Mouse (Mus musculus) stomach, postnatal 0 days (tissue): ENCODE measurements around the gene C1qtnf7. TPM values are rescaled to one million over a fixed set of nuclear protein-coding genes. Genes with fewer than 3 reads are reported as not detected.

Source experiments
- ATAC-seq: fragments of 200-750 bp; cut with Nextera tagmentation; 2 replicates; pipeline ENCODE4 v1.8.0; 2017; ENCODE audit not compliant: low FRiP score, low TSS enrichment
- DNase-seq: peaks from one replicate; pipeline ENCODE4 v3.0.0-alpha.2; 2016; ENCODE audit warnings: low spot score
- H3K27ac ChIP-seq: fragments of 300-500 bp; sonication (generic); replicated peaks from 2 replicates; pipeline ENCODE4 v1.5.1; 2014; ENCODE audit warnings: mild to moderate bottlenecking, control low read depth
- H3K27me3 ChIP-seq: fragments of 300-500 bp; sonication (generic); 2 replicates; pipeline ENCODE4 v1.6.1; 2014; ENCODE audit warnings: low read length; ENCODE audit not compliant: control insufficient read depth, insufficient read depth
- H3K36me3 ChIP-seq: fragments of 300-500 bp; sonication (generic); 2 replicates; pipeline ENCODE4 v1.6.1; 2014; ENCODE audit warnings: low read length, mixed read lengths; ENCODE audit not compliant: control insufficient read depth, insufficient read depth
- H3K4me1 ChIP-seq: fragments of 300-500 bp; sonication (generic); replicated peaks from 2 replicates; pipeline ENCODE4 v1.6.1; 2014; ENCODE audit warnings: antibody characterized with exemption; ENCODE audit not compliant: control insufficient read depth, insufficient read depth
- H3K4me2 ChIP-seq: fragments of 300-500 bp; sonication (generic); replicated peaks from 2 replicates; pipeline ENCODE4 v1.6.1; 2014; ENCODE audit warnings: low read depth, mild to moderate bottlenecking, control low read depth, moderate library complexity
- H3K4me3 ChIP-seq: fragments of 300-500 bp; sonication (generic); 2 replicates; pipeline ENCODE4 v1.5.1; 2014; ENCODE audit warnings: low read depth, low read length, control low read depth
- H3K9ac ChIP-seq: fragments of 300-500 bp; sonication (generic); 2 replicates; pipeline ENCODE4 v1.6.1; 2014; ENCODE audit warnings: mild to moderate bottlenecking, low read length, control low read depth, mixed read lengths
- H3K9me3 ChIP-seq: fragments of 300-500 bp; sonication (generic); 2 replicates; pipeline ENCODE4 v1.6.1; 2016; ENCODE audit warnings: low read length; ENCODE audit not compliant: control insufficient read depth
- CTCF ChIP-seq: IDR thresholded peaks from 2 replicates; pipeline ENCODE4 v1.5.1; 2016; ENCODE audit warnings: antibody characterized with exemption, low read depth, mild to moderate bottlenecking, moderate library complexity
- EP300 ChIP-seq: optimal IDR thresholded peaks from 2 replicates; pipeline ENCODE3; 2016; ENCODE audit warnings: antibody characterized with exemption
- WGBS: fragments of 180-500 bp; shearing (Covaris S2); extraction: QIAGEN DNeasy Blood & Tissue Kit; methylation state at CpG from one replicate; pipeline ENCODE4 v1.1.7; 2014; 5-methylcytosine and 5-hydroxymethylcytosine counted together
- polyA plus RNA-seq: library from polyadenylated mRNA; unstranded; fragments of >200 nt; fragmentation: Nextera tagmentation; extraction: Ambion mirVana; gene quantifications from 2 replicates; pipeline ENCODE4 v1.2.1, GENCODE M21; 2015

Gene C1qtnf7
- polyA plus RNA-seq, 1 experiment from 2014 or later = 20.4 TPM

DNA sequence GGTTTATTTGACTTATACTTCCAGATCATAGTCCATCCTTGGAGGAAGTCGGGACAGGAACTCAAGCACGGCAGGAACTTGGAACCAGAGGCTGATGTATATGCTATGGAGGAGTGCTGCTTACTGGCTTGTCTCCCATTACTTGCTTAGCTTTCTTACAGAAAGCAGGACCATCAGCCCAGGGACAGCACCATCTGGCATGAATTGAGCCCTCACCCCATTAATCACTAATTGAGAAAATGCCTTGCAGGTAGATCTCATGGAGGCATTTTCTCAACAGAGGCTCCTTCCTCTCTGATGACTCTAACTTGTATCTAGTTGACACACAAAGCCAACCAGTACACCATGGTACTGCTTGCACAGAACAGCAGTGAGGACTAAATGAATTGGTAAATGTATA lies 34.6 kb upstream of the C1qtnf7 start:
- Histone ChIP-seq H3K4me3 (no peak overlapping the region), H3K9me3 (no peaks in the 10 kb centered on the region), H3K36me3 (no peaks in the 10 kb centered on the region), H3K9ac (no peak overlapping the region), H3K27me3 (no peaks in the 10 kb centered on the region), H3K4me1 (peaks cover 2% of the 10 kb centered on the region; the same call in 1 of the 2 replicates), H3K4me2 (no peak overlapping the region), H3K27ac (no peak overlapping the region)
- ATAC-seq (no peak), DNase-seq (no peak)
- WGBS = 52% methylated on average over 2 of the region's 2 CpGs
- TF ChIP-seq CTCF (no peak), EP300 (no peak)

DNA sequence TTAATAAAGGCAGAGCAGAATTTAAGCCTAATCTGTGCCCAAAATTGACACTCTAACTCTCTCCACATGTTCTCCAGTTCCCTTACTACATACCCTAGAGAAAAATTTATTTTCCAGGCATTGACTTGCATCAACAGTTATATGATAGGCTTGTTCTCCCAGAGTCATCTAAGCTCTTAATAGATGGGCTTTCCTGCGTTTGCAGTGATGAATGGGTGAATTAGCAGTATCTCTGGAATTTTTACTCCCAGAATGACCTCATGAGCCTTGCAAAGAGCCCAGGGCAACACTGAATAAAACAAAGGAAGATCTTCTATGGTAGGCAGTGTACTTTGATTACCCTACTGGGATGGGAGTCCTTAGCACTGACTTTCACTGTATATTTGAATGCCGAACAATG lies 33.5 kb upstream of the C1qtnf7 start:
- no peak for TF ChIP-seq EP300
- TF ChIP-seq CTCF = no peak
- Histone ChIP-seq H3K27ac (no peak overlapping the region), H3K9ac (no peak overlapping the region), H3K36me3 (no peaks in the 10 kb centered on the region), H3K4me3 (no peak overlapping the region), H3K4me2 (no peak overlapping the region), H3K9me3 (no peaks in the 10 kb centered on the region), H3K27me3 (no peaks in the 10 kb centered on the region), H3K4me1 (peaks cover 2% of the 10 kb centered on the region; the same call in 1 of the 2 replicates)
- 46% methylated on average over 2 of the region's 2 CpGs for WGBS
- DNase-seq = no peak
- no peak for ATAC-seq

DNA sequence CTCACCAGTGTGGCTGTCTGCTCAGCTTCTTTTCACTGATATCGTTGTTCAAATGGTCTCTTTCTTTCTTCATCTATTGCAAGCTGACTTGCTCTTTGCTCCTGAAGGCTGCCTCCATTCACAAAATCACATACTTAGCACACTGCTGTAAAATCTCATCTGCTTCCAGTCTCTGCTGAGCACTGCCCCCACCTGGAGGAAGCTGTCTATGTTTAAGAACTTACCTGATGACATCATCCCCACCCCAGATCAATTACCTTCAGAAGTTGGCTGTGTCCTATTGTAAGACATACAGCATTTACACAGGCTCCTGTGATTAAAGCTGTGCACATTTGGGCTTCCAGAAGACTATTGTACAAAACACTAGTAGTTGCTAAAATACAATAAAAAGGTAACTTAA lies 13.5 kb upstream of the C1qtnf7 start:
- no peaks in the 10 kb centered on the region for H3K27me3 ChIP-seq
- H3K36me3 ChIP-seq = no peaks in the 10 kb centered on the region
- H3K9ac ChIP-seq = no peak overlapping the region
- WGBS = 89% methylated on average over 1 of the region's 1 CpGs
- no peak overlapping the region for H3K4me2 ChIP-seq
- H3K27ac ChIP-seq = no peak overlapping the region
- no peak for ATAC-seq
- DNase-seq = no peak
- no peaks in the 10 kb centered on the region for H3K9me3 ChIP-seq
- no peaks in the 10 kb centered on the region for H3K4me1 ChIP-seq
- TF ChIP-seq CTCF (peak; percentile 31), EP300 (no peak)
- H3K4me3 ChIP-seq = no peak overlapping the region

DNA sequence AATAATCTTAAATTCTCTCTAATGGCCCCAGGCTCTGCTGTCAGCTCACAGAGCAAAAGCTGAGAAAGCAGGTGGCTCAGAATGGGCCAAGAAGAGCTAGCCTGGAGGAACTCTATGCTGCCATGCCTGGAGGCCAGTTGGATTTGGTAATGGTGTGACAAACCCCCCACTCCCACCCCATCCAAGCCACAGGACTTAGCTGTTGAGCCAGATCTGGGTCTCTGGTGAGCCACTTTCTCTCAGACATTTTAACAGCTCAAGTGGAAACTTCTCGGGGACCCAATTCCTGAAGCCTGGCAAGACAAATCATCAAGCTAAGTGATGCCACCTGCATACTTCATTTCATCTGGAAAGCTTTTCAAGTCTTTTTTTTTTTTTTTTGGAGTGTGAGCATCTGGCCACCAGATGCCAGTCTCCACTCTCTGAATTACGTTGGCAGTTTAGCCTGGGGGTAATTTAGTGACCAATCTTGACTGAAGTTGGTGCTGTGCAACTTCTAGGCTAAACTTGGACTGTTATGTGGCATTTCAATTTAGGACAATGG lies 11.0 kb upstream of the C1qtnf7 start:
- TF ChIP-seq EP300 (no peak), CTCF (peak; percentile 10; the same call in 1 of the 2 replicates)
- H3K36me3 ChIP-seq = no peaks in the 10 kb centered on the region
- H3K4me1 ChIP-seq = no peaks in the 10 kb centered on the region
- ATAC-seq (no peak), DNase-seq (no peak)
- no peak overlapping the region for H3K9ac ChIP-seq
- H3K9me3 ChIP-seq = no peaks in the 10 kb centered on the region
- no peaks in the 10 kb centered on the region for H3K27me3 ChIP-seq
- 79% methylated on average over 2 of the region's 2 CpGs for WGBS
- H3K27ac ChIP-seq = no peak overlapping the region
- no peak overlapping the region for H3K4me3 ChIP-seq
- no peak overlapping the region for H3K4me2 ChIP-seq

DNA sequence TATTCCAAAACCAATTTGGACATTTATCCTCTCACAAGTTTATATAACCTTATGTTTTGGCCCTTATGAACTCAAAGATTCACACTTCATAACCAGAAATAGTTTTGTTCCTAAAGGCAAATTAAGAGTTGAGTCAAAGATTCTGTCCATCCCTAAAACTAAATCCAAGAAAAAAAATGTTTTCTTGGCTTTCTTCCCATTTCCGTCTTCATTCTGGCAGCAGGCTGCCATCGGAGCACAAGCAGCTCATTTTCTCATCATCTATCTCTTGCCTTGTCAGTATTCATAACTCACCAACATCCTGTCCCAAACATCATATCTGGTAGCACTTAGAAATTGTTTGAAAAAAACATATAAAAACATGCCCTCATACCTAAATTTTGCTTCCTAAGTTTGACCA lies 6.9 kb upstream of the C1qtnf7 start:
- Histone ChIP-seq H3K4me3 (no peak overlapping the region), H3K27ac (no peak overlapping the region), H3K27me3 (no peaks in the 10 kb centered on the region), H3K36me3 (no peaks in the 10 kb centered on the region), H3K4me1 (no peaks in the 10 kb centered on the region), H3K9me3 (no peaks in the 10 kb centered on the region), H3K4me2 (no peak overlapping the region), H3K9ac (no peak overlapping the region)
- ATAC-seq (no peak), DNase-seq (no peak)
- 31% methylated on average over 2 of the region's 2 CpGs for WGBS
- no peak for TF ChIP-seq CTCF

DNA sequence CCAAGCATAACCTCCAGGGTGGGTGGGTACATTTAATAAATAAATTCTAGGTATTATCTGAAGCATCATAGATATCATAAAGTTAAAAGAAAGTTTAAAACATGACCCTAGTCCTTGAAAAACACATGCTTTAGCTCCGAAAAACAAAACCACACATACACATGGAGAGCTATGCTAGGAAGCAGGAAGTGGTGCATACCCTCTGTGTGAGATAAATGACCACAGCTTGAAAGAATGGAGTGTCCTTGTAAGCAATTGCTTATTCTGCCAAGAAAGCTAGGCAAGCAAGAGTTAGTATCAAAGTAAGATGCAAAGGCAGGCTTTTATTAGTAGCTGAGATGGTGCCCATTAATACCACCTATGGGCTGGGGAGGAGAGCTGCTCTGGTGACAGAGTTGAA lies 6.4 kb upstream of the C1qtnf7 start:
- no peak overlapping the region for H3K27ac ChIP-seq
- H3K4me3 ChIP-seq = no peak overlapping the region
- H3K9ac ChIP-seq = no peak overlapping the region
- no peaks in the 10 kb centered on the region for H3K27me3 ChIP-seq
- H3K4me2 ChIP-seq = no peak overlapping the region
- no peak for ATAC-seq
- WGBS = 58% methylated on average over 1 of the region's 1 CpGs
- no peaks in the 10 kb centered on the region for H3K36me3 ChIP-seq
- no peak for DNase-seq
- no peaks in the 10 kb centered on the region for H3K9me3 ChIP-seq
- TF ChIP-seq CTCF = no peak
- no peak for TF ChIP-seq EP300
- H3K4me1 ChIP-seq = no peaks in the 10 kb centered on the region
